Mouse (Mus musculus) heart, adult 2 months (tissue): ENCODE data around the gene Hephl1.

Source experiments
- CTCF ChIP-seq: fragments of 200-600 bp; IDR thresholded peaks from 2 replicates; pipeline ENCODE4 v1.8.1; 2022; ENCODE audit warnings: antibody characterized with exemption, mild to moderate bottlenecking, moderate library complexity
- EP300 ChIP-seq: fragments of 200-500 bp; IDR thresholded peaks from 2 replicates; pipeline ENCODE4 v1.6.1; 2011; ENCODE audit warnings: low read depth, low read length, control low read depth; ENCODE audit not compliant: insufficient read depth
- POLR2A ChIP-seq: fragments of 200-500 bp; IDR thresholded peaks from 2 replicates; pipeline ENCODE4 v1.6.1; 2011; ENCODE audit warnings: mild to moderate bottlenecking, low read depth, low read length, control low read depth; ENCODE audit not compliant: insufficient read depth

DNA sequence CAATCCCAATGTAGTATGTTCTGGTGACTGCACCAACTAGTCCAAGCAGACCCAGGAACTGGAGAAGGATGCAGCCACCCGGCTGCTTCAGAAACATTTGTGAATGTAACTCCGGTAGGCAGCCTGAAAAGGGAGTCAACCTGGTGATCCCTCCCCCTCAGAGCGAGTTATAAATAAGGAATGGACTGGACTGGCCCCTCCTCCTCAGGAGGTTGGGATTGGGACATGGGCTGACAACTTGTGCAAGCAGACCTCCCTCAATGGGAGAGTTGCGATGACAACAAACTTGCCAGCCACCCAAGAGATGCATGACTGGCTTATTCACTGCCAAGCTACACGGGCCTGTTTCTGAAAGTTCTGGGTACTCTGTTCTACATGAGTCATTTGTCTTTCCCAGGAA is at the start of gene Hephl1:
- TF ChIP-seq POLR2A: no peak
- no peak for TF ChIP-seq CTCF
- no peak for TF ChIP-seq EP300
